Mouse (Mus musculus) urinary bladder, postnatal 4 days (tissue): ENCODE measurements around the gene Hsf5.

Experiments
- DNase-seq, 2 experiments: peaks; one replicate each; pipeline ENCODE4 v3.0.0; 2021 to 2022; ENCODE audit warnings: low spot score in 2 of 2

Hsf5 gene

DNA sequence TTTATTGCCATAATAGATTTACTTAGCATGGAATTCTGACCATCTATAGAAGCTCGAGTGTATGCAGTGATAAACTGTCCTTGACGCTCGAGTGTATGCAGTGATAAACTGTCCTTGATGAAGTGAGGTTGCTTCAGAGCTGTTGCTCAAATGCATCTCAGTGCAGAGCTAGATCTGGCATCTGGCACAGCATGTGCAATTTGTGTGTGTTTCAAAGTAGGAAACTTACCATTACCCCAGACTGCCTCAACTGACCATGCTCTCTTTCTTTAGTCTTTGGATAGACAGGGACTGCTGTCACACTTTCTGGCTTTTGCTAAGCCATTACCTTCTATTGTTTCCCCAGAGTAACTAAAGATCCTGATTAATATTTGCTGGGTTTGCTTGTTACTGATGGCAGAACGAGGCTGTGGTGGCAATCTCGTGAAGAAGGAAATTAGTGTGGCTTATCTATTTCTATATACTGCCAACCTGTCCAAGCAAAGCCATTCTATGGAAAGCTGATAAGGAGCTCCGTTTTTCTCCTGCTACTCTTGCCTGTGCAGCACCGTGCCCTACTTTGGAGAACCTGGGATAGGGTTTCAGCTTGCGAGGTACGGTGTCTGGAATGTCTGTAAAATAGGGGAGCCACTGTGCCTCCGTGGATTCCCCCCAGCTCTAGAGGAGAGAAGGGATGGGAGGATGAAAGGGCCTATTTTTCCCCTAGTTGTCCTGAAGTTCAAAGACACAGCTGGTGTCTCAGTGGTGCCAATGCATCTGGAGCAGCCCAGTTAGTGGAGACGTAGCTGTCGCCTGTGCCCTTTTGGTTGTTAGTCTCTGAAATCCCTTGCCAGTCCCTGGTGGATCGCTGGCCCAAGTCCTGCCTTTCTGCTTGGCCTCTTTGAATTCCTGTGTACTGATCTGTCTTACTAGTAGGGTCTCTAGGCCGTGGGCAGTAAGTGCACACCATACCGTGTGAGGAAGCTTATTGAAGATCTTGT lies 70.6 kb downstream of the Hsf5 start:
- no peak for DNase-seq

DNA sequence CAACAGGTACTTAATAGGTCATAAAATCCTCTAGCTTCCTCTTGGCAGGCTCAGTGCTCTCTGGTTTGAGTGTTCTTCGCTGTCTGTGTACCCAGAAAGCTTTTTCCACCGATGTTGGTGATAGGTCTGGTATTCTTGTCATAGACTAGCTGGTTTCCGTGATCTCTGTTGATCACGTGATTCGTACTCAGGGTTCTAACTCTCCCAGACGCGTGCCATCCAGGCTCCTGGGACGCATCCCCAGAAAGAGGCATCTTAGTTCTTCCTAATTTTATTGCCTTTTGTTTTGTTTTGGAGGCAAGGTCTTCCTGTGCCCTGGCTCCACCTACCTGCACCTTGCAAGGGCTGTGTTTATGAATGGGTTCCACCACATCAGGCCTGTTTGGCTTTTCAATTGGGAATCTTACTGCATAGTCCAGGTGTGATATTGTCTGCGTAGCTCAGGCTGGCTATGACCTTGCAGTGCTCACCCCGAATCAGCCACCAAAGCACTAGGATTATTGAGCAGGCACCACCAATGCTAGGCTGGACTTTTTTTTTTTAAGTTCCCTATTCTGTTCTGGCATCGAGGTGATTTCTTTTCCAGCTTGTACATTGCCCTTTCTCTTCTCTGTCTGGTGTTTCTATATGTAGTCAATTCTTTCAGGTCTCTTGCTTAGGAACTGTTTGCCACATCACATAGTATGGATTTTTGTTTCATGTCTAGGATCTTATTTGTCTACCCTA lies 71.7 kb downstream of the Hsf5 start:
- DNase-seq: no peak

DNA sequence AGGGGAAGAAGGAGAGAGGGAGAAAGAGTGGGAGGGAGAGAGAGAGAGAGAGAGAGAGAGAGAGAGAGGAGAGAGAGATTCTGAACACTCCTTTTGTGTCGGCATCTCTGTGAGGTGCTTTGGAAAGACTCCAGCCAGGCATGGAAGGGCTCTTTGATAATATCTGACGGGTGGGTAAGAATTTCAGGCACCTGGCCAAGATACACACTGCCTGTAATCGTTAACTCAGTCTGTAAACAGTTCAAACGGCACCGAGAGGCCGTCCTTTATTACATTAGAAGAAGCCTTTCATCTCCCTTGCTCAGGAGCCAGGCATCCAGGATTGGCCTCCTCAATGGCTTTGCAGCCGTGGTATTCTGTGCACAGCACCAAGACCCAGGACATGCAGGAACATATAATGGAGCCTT lies 72.4 kb downstream of the Hsf5 start:
- peak in 1 of 2 experiments; percentile 34 for DNase-seq

DNA sequence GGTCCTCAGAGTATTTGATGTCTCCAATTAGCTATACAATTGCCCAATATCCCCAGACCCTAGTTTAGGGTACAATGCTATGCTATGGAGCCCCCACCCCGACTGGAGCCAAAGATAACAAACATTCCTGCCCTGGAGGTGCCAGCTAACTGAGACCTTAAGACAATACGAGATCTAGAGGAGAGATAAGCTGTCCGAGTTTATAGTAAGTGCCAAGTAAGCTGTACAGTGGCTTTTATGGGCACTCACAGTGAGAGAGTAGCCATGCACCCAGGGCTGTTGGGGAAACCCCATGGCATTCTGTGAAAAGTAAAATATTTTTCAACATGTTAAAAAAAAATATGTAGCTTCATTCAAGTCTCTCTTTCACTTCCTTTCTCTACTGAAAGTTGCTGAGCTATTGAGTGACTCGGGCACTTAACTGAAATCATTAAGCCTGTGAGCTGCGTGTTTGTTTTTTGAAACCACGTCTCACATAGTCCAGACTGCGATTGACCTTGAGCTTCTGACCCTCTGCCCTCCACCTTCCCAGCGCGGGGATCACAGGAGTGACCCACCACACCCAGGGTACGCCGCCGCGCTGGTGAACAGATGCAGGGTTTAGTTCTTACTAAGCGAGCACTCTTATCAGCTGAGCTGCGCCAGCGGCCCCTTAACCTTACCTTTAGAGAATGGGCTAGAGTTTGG lies 73.2 kb downstream of the Hsf5 start:
- DNase-seq: no peak

DNA sequence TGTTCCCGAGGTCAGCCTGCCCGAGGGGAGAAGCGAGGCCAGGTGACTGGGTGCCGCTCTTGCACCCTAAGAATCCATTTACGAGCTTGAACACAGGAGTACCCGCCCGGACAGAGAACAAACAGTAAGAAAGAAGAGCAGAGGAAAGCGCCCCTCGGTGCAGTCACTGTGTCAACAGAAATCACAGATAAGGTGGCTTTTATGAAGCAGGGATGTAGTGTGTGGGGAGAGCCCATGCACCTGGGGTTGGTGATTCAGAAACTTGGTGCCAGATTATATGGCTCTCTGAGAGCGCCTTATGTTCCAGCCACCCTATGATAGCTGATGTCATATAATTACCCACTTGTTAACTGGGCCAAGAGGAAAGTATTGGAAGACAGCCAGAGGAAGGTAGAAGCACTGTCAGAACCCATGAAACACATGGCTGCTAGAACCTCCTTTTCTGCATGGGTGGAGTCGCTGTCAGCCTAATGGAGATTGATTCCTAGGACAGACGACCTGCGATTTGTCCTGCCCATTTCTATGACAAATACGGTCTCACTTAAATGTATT lies 80.2 kb downstream of the Hsf5 start:
- no peak for DNase-seq

DNA sequence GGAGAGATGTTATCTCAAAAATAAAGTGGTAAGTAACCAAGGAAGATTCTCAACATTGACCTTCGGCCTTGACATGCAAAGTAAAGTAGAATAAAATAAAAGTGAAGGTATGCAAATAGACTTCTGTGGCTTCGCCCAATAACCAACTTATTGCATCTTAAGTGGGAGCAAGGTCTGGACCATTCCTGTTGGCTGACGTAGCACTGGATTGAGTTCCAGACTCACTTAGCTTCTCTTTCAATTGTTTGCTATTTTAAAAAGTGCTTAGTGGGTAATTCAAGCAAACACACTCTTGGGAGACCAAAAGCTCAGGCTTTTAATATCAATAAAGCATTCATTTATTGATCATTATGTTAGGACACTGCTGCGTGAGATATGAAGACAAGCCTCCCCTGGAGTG lies 81.2 kb downstream of the Hsf5 start:
- no peak for DNase-seq

DNA sequence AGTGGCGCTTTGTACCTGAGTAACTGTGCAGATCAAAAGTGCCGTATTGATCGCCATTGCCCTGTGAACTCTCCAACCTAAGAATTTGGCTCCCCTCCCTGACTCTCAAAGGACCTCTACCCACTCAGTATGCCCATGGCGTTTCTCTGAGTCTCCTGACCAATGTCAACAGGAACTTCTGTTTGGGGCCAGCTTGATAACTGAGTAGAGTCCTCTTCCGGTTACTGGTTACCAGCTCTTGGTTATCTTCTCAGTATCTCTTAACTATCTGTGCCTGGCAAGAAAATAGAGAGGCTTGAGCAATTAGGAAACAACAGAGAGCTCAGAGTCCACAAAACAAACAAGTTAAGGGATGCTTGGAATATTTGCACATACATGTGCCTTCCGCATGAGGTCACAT lies 84.1 kb downstream of the Hsf5 start:
- no peak for DNase-seq

DNA sequence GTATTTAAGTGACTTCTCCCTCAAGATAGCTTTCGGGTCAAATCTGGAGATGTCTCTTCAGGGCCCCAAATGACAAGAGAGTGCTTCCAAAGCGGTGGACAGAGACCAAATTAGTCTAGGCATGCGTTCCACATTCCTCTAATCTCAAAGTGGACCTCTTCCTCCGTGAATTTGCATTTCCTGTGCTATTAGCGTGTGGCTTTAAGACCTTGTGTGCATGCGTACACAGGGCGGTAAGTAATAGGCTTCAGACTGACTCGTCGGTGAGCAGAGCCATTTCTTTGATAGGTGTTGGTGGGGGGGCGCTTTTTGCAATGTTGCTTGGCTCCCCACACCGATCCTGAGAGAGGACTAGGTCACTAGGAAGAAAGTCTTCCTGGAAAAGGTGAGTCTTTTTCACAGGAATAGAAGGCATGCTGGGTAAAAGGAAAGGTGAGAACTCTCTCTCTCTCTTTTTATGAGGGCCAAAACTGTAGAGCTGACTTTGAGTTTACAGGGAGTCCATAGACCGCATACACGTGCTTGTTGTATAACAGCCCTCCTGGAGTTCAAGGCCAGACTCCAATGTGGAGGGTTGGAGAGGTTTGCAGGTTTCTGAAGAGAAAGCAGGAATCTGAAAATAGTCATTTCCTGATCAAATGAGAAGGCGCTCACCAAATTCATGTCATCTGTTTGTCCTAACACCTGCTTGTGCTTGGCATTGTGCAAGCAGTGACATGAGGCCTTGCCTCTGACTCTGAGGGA lies 85.1 kb downstream of the Hsf5 start:
- DNase-seq: no peak

DNA sequence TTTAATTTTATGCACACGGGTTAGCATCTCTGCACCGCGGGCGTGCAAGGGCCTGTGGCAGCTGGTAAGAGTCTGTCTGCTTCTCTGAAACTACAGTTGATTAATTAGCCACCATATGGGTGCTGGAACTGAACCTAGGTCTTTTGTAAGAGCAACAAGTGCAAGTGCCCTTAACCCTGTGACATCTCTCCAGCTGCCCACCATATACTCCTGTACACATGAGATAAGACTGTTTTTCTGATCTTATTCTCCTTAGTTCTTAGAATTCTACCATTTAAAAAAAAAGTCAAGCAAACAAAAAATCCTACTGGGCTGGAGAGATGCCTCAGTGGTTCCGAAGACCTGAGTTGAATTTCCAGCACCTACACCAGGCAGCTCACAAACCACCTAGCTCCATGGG lies 86.7 kb downstream of the Hsf5 start:
- no peak for DNase-seq

DNA sequence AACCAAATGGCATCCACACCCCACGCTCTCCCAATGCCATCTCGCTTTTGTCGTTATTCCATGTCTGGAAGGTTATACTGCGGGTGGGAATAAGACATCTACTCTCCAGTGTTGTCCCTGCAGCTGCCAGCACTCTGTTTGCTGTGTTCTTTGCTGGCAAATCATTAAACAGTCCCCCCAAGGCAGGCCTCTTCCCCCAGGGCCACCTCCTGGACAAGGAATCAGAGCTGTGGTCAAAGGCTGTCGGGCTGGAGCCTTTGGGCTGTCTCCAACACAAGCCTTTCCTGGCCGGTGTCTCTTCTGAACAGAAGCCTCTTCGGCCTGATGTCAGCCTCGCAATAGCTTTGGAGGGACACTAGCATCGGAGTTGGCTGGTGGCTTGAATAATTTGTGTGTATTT lies 87.3 kb downstream of the Hsf5 start:
- no peak for DNase-seq

DNA sequence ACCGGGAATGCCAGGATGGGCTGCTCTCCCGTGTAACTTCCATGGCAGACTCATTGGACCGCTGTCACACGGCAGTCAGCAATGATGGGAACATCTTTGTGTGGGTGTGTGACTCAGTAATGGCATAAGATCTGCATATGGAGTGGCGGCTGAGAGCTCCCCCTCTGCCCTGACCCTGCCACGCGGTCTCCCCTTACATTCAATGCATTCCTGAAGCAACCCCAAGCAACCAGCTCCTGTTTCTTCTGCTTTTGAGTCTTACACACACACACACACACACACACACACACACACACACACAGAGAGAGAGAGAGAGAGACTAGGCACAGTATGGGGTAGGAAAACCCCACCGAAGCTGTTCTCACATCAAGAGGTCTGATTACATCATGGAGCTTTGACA lies 90.6 kb downstream of the Hsf5 start:
- DNase-seq: no peak

DNA sequence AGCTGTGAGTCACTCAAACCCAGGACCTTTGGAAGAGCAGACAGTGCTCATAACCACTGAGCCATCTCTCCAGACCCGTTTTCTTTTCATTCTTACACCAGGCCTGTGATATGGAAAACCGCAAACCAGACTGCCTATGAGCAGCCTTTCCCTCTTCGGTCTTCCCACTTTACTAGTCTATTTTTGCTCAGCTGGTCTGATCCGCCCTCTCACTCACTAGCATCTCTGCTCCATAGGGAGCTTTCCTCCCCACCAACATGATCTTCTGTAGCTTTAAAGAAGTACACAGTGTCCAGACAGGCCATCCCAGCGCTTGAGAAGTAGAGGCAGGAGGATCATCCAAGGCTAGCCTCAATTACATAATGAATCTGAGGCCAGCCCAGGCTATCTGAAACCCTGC lies 92.0 kb downstream of the Hsf5 start:
- no peak for DNase-seq
